Mouse (Mus musculus): ENCODE measurements at regions not wholly inside any gene's neighbourhood (a gene's known extent, or its start where the extent isn't known, plus 50 kb on each side); places are given as distances from the start of the nearest gene placed in this dataset.

GRCm38 (mm10) chr14:76849636-76850035, 186.9 kb upstream of the Ccdc122 start:
- TF ChIP-seq POLR2A (IDR thresholded peaks at IDR 0.05; ENCODE audit: control insufficient read depth, extremely low read depth, insufficient read depth, low read length, poor library complexity) (no peak), CTCF (IDR thresholded peaks at IDR 0.05; ENCODE audit: borderline replicate concordance, control insufficient read depth, extremely low read depth, insufficient read depth, low read length, poor library complexity) (no peak)

Data from thymus, adult 2 months (tissue).